Mouse (Mus musculus): ENCODE results near the gene Znrf4.

Znrf4 gene

GRCm38 (mm10) chr17:56490438-56491152 lies 21.6 kb downstream of the Znrf4 start:
- DNase-seq (ENCODE audit: low read depth, low spot score) = peak; percentile 79

GRCm38 (mm10) chr17:56488028-56488427 lies 24.2 kb downstream of the Znrf4 start:
- DNase-seq (ENCODE audit: low read depth, low spot score) = no peak

DNA sequence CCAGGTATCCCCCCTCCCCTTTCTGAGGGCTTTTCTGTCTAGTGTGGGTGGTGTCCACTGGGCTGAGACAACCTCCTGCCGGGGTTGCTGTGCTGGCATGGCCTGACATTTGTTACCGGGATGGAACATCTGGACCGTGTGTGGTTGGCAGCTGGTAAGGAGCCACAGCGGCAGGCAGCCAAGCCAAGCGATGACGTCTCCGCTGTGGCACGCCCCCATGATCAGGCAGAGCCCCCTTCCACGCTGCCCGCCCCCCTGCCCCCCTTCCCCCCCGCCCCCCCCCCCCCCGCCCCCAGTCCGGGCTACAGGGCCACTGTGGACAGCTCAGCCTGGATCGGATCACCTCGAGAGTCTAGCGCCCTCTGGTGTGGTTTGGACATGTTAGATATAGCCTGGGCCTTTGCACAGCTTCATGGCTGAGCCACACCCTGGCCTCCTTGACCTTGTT lies 24.8 kb downstream of the Znrf4 start:
- no peak for DNase-seq (ENCODE audit: low read depth, low spot score)

DNA sequence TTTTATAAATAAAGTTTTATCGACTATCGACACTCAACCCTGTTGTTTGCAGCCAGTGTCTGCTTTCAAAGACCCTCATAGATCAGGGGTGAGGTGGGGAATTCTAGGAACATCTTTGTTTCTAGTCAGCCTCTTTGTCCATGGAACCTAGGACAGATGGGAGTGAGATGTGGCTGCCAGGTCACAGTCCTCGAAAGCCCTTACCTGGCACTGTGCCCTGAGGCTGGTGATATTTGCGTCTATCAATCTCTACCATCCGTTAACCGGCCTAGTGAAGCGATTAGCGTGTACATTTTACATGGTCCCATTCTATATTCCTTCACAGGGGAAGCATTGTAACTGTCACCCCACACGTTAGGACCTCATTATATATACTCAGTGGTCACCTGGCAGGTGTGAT lies 26.3 kb downstream of the Znrf4 start:
- no peak for DNase-seq (ENCODE audit: low read depth, low spot score)

DNA sequence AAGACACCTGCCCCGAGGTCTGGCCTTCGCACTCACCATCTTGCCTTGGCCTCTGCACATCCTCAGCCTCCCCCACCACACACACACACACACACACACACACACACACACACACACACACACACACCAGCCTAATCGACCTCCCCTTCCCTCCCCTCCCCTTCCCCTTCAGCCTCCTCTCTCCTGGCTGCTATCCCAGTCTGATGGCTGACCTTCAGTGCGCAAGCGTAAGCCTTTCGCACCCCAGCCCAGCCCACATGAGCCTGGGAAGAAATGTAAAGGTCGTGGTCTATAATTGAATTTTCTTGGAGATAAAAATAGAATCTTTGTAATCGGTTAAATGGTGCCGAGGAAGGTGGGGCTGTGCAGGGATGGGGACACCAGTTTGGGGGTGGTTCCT lies 27.1 kb downstream of the Znrf4 start:
- DNase-seq (ENCODE audit: low read depth, low spot score) = no peak

- DNase-seq (ENCODE audit: low read depth, low spot score) = no peak
Observed at GRCm38 (mm10) chr17:56482671-56483070, 29.6 kb downstream of the Znrf4 start.

GRCm38 (mm10) chr17:56479358-56479757 lies 32.9 kb downstream of the Znrf4 start:
- DNase-seq (ENCODE audit: low read depth, low spot score) = no peak

DNA sequence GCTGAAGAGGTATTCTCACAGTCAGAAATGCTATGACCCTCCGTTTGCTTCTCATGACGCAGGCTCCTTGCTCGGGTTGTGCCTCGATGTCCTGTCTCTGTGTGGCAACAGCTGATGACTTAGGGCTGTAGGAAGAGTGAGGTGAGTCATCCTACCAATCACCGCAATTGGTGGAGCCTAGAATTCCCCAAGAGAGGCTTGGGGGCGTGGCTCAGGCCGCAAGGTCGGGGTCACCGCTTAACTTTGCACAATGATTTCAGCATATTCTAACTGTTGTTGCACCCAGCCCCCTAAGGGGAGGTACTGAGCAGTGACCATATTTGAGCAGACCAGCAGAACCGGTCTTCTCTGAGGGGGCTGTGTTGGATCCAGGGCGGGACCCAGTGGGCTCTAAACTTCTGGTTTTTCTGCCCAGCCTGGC lies 34.0 kb downstream of the Znrf4 start:
- no peak for DNase-seq (ENCODE audit: low read depth, low spot score)

DNA sequence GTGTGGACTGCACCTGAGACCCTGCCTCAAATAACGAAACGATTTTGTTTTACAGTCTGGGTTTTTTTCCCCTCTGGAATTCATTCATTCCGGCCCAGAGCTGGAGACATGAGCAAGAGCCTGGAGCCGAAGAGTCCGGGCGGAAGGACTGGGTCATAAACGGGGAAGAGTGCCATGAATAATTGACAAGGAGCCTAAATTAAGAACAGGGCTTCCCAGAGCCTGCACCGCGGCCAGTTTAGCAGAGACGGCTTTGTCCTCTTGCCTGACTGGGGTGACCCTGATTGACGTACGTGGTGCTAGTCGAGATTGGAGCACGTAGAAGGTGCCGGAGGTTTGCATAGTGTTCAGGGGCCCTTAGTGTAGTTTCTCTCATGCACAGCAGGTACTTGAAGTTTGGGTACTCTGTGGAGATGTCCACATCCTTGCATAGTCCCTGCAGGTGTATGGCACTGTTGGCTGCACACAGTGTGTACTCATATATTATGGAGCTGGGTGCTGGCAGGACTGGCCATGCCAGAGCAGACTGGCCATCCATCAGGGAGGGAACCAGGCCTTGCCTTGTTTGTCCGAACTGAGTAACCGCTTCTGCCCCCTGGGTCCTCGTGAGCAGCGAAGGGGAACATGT lies 34.9 kb downstream of the Znrf4 start:
- no peak for DNase-seq (ENCODE audit: low read depth, low spot score)

DNA sequence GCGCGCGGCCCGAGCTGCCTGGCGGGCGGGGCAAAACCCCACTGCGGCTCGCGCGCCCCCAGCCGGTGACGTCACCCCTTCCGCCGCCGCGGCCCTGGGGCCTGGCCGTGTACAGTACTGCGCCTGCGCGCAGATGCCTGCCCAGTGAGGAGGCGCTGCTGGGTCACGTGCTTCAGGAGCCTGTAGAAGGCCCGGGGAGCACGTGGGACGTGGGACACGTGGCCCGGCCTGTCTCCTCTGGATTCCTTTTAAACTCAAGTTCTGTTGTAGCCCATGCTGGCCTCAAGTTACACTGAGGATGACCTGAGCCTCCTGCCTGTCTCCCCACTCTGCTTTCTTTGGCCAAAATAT lies 35.9 kb downstream of the Znrf4 start, which contains the start of gene Ptprs:
Gene Ptprs, minus strand, starts transcription at position 82 of the 351 bp plus-strand sequence.
- peak; percentile 92 for DNase-seq (ENCODE audit: low read depth, low spot score)

DNA sequence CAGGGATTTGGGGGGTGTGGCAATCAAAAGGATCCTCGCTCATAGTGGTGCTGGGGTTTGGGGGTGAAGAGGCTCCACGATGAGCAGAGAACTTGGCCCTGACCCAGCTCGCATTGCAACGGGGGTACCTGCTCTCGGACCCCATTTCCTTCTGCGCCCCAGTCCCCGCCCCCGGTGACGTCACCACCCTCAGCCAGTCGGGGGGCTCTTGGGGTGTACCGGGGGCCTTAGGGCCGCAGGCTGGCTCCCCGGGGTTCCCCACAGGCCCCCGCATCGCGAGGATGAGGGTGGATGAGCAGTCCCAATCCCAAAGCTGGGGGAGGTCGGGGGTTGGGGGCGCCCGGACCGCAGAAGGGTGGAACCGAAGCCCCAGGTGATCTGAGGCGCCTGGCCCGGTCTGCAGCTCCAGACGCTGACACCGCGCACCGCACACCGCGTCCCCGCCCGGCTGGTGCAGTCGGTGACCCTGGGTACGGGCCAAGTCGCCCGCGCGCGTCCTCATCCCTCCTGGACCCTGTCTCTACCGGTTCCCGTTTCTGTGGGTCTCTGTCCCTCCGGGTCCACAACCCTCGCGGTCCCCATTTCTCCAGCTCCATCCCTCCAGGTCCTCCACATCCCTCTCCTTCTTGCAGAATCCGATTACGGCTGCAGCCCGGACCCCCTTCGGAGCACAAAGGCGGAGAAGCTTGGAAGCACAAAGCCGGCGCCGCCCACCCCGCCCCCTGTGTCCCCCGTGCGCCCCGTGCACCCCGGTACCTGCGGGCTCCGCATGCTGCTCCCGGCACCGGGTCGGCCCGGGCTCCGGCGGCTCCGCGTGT lies 36.4 kb downstream of the Znrf4 start:
- DNase-seq (ENCODE audit: low read depth, low spot score) = no peak

DNA sequence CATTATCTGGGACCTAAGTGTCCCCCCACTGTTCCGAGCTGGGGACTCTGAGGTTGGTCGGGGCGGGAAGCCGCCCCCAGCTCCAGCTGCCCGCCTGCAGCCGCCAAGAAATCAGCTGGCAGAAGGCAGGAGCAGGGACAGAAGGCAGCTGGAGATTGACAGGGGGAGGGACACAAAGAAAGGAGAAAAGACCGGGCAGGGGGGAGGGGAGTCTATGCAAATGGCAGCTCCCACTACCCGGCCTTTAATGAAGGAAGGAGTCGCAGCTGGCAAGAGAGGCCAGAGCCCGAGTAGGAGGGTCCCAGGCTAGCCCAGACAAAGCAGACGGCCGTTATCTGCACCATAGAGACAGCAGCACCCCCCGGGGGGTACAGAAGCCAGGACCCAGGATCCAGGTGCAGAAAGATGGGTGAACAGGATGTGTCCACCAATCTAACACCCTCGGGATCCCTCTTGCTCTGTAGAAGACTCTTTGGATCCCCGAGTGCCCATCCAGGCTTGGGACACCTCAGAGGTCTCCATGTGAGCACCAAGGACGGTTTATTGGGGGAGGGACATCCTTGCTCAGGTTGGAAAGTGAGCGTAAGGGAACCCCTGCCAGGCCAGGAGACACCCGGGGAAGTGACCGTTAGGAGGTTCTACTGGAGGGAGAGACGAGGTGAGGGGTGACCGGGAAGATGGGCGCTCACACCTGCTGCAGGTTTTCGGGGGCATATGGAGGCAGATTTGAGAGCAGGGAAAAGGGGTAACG lies 37.2 kb downstream of the Znrf4 start:
- DNase-seq (ENCODE audit: low read depth, low spot score) = no peak

DNA sequence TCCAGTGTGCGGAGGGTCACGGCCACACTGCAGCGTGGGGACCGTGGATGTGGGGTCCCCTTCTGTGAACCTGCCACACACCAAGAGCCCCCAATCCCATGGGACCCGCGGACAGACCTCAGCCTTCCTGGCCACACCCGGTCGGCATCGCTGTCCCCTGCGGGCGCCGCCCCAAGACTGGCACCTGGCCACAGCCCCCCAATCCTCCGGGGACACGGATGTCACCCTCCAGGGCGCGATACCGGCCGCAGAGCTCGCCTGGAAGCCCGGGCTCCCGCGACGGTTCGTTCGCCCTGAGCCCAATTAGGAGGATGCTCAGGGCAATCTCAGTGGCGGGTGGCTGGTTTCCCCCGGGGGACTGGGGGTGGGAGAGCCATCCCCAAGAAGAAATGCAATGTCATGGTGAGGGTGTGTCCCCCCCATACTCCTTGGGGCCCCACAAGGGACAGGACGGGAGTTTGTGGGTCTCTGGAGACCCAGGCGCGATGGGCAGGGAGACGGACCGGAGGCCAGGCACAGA lies 37.9 kb downstream of the Znrf4 start:
- no peak for DNase-seq (ENCODE audit: low read depth, low spot score)

GRCm38 (mm10) chr17:56473611-56473905 lies 38.7 kb downstream of the Znrf4 start:
- DNase-seq (ENCODE audit: low read depth, low spot score) = no peak

DNA sequence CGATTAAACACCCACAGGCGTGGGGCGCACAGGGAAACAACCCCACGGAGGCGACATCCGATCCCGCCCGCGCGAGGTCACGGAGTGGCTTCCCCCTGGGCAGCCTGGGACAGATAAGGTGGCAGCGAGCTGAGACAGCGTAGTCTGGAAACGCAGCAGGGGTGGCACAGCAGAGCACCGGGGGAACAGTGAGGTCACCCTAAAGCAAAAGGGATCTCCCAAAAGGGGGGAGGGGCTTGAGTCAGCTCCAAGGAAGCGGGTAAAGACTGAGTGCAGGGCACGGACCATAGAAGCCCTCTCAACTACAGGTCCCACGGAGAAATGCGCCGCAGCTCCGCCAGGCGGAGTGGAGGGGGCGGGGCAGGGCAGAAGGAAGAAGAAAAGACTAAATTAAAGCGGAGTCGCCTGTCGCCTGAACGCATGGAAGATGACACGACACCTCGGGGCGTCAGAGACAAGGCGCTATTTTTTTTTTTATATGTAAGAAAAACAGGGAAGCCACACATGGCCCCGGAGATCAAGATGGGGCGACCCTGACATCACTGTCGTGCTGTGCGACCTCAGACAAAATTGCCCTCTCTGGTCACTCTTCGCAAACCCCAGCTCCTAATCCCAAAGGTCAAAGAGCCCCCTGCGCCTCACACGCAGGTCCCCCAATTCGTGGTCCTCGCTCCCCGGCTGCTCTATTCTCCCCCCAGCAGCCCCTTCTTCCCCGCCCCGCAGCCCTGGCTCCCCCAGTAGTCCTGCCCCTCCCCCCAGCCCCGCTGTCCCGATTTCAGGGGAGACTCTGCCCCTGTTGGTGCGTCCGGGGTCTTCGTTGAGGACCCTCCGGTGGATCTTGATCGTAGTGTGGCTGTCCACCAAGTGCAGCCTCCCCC lies 39.3 kb downstream of the Znrf4 start:
- DNase-seq (ENCODE audit: low read depth, low spot score) = no peak

DNA sequence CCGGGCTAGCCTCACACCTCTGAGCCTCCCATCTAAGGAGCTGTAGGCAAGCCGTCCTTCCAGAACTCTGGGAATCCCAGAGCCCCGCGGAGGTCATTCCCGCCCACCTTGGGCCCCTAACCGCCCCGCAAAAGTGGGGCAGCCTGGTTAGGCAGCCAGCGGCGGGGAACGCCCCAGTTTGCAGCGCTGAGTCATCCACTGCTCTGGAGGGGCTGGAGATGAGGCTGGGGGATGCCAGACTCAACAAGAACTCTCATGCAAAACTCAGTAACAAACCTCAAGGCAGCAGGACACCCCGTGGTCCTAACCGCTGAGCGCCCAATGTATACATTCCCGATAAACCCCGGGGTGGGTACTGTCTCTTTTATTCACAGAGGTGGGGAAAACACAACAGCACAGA lies 40.1 kb downstream of the Znrf4 start:
- no peak for DNase-seq (ENCODE audit: low read depth, low spot score)

DNA sequence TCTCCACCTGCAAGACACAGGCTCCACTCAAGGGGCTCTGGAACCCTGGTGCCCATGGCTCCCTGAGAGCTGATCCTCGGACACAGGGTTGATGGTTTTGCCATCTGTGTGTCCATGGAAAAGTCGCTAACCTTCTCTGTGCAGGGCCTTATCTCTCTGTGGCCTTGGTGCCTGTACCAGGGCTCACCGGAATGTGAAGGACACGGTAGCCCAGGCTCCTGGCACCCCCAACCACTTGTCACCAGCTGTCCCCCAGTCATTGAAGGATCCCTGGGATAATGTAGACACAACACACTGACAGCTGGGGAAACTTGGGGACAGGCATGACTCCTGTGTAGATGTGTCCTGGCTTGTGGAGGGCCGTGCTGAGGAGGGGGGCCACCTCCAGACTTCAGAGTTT lies 41.1 kb downstream of the Znrf4 start:
- DNase-seq (ENCODE audit: low read depth, low spot score) = no peak

DNA sequence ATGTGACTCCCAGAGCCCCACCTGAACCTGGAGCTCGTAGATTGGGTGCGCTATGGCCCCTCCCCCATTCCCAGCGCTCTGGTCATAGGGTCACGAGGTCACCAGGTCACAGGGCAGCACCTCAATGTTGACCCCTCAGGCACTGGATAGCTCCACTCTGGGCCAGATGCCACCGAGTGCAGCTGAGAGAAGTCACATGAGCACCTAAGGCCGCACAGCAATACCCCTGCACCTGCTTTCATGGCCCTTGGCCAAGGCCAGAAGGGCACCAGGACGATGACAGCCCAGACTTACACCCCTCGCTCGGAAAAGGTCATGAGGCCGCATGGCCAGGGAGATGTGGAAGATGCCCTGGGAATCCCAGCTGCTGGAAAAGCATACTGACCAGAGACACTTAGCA lies 41.7 kb downstream of the Znrf4 start:
- DNase-seq (ENCODE audit: low read depth, low spot score) = no peak

GRCm38 (mm10) chr17:56470001-56470436 lies 42.2 kb downstream of the Znrf4 start:
- no peak for DNase-seq (ENCODE audit: low read depth, low spot score)

GRCm38 (mm10) chr17:56469275-56469674 lies 43.0 kb downstream of the Znrf4 start:
- no peak for DNase-seq (ENCODE audit: low read depth, low spot score)

DNA sequence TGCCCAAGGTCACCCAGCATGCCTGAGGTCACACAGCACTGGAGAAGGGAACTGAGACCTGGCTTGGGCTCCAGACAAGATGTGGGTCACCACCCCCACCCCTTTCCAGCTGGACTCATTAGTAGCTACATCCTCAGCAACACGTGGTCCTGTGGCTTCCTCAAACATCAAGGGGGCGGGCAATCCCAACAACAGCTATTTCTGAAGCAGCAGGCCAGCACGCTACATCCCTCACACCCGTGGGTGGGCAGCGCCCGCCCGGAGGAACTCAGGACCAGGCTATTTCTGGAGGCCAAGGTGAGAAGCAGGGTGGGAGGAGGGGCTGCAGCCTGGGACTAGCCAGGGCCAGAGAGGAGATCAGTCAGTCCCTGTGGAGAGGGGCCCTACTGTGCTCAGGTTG lies 43.4 kb downstream of the Znrf4 start:
- DNase-seq (ENCODE audit: low read depth, low spot score) = no peak

Data from telencephalon, adult 2 months (tissue).